13 mouse cellular contexts compared by ENCODE assay signal in genomic region chr14:79822453-79823117, GRCm38 (mm10). TPM values are rescaled to one million over a fixed set of nuclear protein-coding genes. Genes with fewer than 3 reads are reported as not detected.
DNase-seq lines count a peak whose midpoint lies in the region; ATAC-seq and TF ChIP-seq lines count a peak whose summit lies in the region.
"Had no signal": no experiment of that assay in that cellular context is flagged by ENCODE, and none has a peak within 500 bp of the region (broad histone marks: within the 10 kb centered on the region; RNA-seq: fewer than 3 reads in every experiment).

No protein-coding gene starts in this region.

- DNase-seq in embryonic facial prominence, embryonic 14.5 days (ENCODE audit: low spot score), result peak; percentile 8
- no peak for DNase-seq in embryonic facial prominence, embryonic 10.5 days (ENCODE audit: low spot score)
- DNase-seq in lung, postnatal 4 days, result no peak
- DNase-seq in hindbrain, embryonic 14.5 days (ENCODE audit: low spot score), result no peak
- no peak for DNase-seq in midbrain, postnatal 0 days (ENCODE audit: low spot score)
- no peak for DNase-seq in liver, postnatal 0 days
- no peak for DNase-seq in right cerebral cortex, adult 18-20 months
- DNase-seq: cerebellum, postnatal 25 days had no signal

- H3K27ac ChIP-seq in embryonic facial prominence, embryonic 14.5 days (replicated peaks; ENCODE audit: low read depth, low read length), result no peak overlapping the region
- no peak overlapping the region for H3K27ac ChIP-seq in embryonic facial prominence, embryonic 10.5 days (replicated peaks)
- H3K27ac ChIP-seq in lung, embryonic 15.5 days, result no peak overlapping the region
- H3K27ac ChIP-seq in hindbrain, embryonic 14.5 days, result no peak overlapping the region; the same call in 1 of the 2 replicates
- no peak overlapping the region for H3K27ac ChIP-seq in midbrain, postnatal 0 days (ENCODE audit: low read depth, low read length)
- no peak overlapping the region for H3K27ac ChIP-seq in liver, postnatal 0 days (ENCODE audit: low read depth)
- H3K27ac ChIP-seq: embryonic facial prominence, embryonic 13.5 days; limb, embryonic 10.5 days; liver, embryonic 15.5 days had no signal

- H3K36me3 ChIP-seq in embryonic facial prominence, embryonic 14.5 days (ENCODE audit: control insufficient read depth, insufficient read depth, low read length), result no peaks in the 10 kb centered on the region
- no peaks in the 10 kb centered on the region for H3K36me3 ChIP-seq in embryonic facial prominence, embryonic 10.5 days (replicated peaks)
- no peaks in the 10 kb centered on the region for H3K36me3 ChIP-seq in lung, embryonic 15.5 days
- H3K36me3 ChIP-seq in hindbrain, embryonic 14.5 days (replicated peaks; ENCODE audit: control insufficient read depth, insufficient read depth), result no peaks in the 10 kb centered on the region
- H3K36me3 ChIP-seq in midbrain, postnatal 0 days (ENCODE audit: insufficient read depth, low read length), result no peaks in the 10 kb centered on the region
- no peaks in the 10 kb centered on the region for H3K36me3 ChIP-seq in liver, postnatal 0 days (replicated peaks; ENCODE audit: insufficient read depth, low read length)
- H3K36me3 ChIP-seq: embryonic facial prominence, embryonic 13.5 days; limb, embryonic 10.5 days; liver, embryonic 15.5 days had no signal

- no peak for TF ChIP-seq EP300 in liver, postnatal 0 days (IDR thresholded peaks at IDR 0.05; ENCODE audit: low read depth)

- 67% methylated on average over 16 of the region's 16 CpGs for WGBS in embryonic facial prominence, embryonic 14.5 days
- WGBS in embryonic facial prominence, embryonic 10.5 days, result 74% methylated on average over 16 of the region's 16 CpGs
- WGBS in lung, embryonic 15.5 days, result 66% methylated on average over 16 of the region's 16 CpGs
- WGBS in hindbrain, embryonic 14.5 days, result 68% methylated on average over 16 of the region's 16 CpGs
- WGBS in midbrain, postnatal 0 days, result 35% methylated on average over 16 of the region's 16 CpGs
- 76% methylated on average over 16 of the region's 16 CpGs for WGBS in liver, postnatal 0 days (ENCODE audit: insufficient replicate concordance)

- H3K9me3 ChIP-seq in embryonic facial prominence, embryonic 14.5 days (ENCODE audit: control insufficient read depth, low read length), result no peaks in the 10 kb centered on the region
- H3K9me3 ChIP-seq in embryonic facial prominence, embryonic 10.5 days, result no peaks in the 10 kb centered on the region
- H3K9me3 ChIP-seq in lung, embryonic 15.5 days, result no peaks in the 10 kb centered on the region
- no peaks in the 10 kb centered on the region for H3K9me3 ChIP-seq in hindbrain, embryonic 14.5 days (ENCODE audit: control insufficient read depth, low read length)
- H3K9me3 ChIP-seq in midbrain, postnatal 0 days (ENCODE audit: low read length), result no peaks in the 10 kb centered on the region
- no peaks in the 10 kb centered on the region for H3K9me3 ChIP-seq in liver, postnatal 0 days (ENCODE audit: low read length)
- H3K9me3 ChIP-seq: embryonic facial prominence, embryonic 13.5 days; limb, embryonic 10.5 days had no signal

- H3K27me3 ChIP-seq in embryonic facial prominence, embryonic 14.5 days (replicated peaks; ENCODE audit: control insufficient read depth, insufficient read depth, low read length), result no peaks in the 10 kb centered on the region
- no peaks in the 10 kb centered on the region for H3K27me3 ChIP-seq in embryonic facial prominence, embryonic 10.5 days (replicated peaks; ENCODE audit: low read depth, poor library complexity, severe bottlenecking)
- H3K27me3 ChIP-seq in lung, embryonic 15.5 days, result no peaks in the 10 kb centered on the region
- H3K27me3 ChIP-seq in hindbrain, embryonic 14.5 days (ENCODE audit: control insufficient read depth, insufficient read depth, low read length), result no peaks in the 10 kb centered on the region
- no peaks in the 10 kb centered on the region for H3K27me3 ChIP-seq in midbrain, postnatal 0 days (ENCODE audit: insufficient read depth, low read length)
- no peaks in the 10 kb centered on the region for H3K27me3 ChIP-seq in liver, postnatal 0 days (ENCODE audit: insufficient read depth, low read length)
- H3K27me3 ChIP-seq: embryonic facial prominence, embryonic 13.5 days; liver, embryonic 15.5 days had no signal

- no peak for TF ChIP-seq CTCF in midbrain, postnatal 0 days (IDR thresholded peaks at IDR 0.05)
- no peak for TF ChIP-seq CTCF in liver, postnatal 0 days (IDR thresholded peaks at IDR 0.05; ENCODE audit: low read depth)

- H3K4me1 ChIP-seq in embryonic facial prominence, embryonic 14.5 days (ENCODE audit: control insufficient read depth, insufficient read depth, low read length), result no peaks in the 10 kb centered on the region
- H3K4me1 ChIP-seq in embryonic facial prominence, embryonic 10.5 days, result peaks cover 10% of the 10 kb centered on the region
- H3K4me1 ChIP-seq in lung, embryonic 15.5 days, result no peaks in the 10 kb centered on the region
- H3K4me1 ChIP-seq in hindbrain, embryonic 14.5 days (replicated peaks; ENCODE audit: control insufficient read depth, insufficient read depth, low read length), result 0 out of 2 replicates have a peak, but pooled peaks cover 9% of the 10 kb centered on the region
- peaks cover 3% of the 10 kb centered on the region; the same call in 1 of the 2 replicates for H3K4me1 ChIP-seq in midbrain, postnatal 0 days (ENCODE audit: insufficient read depth, low read length)
- no peaks in the 10 kb centered on the region for H3K4me1 ChIP-seq in liver, postnatal 0 days (ENCODE audit: insufficient read depth)
- H3K4me1 ChIP-seq: embryonic facial prominence, embryonic 13.5 days; liver, embryonic 15.5 days had no signal

- H3K4me3 ChIP-seq in embryonic facial prominence, embryonic 14.5 days (ENCODE audit: low read depth, low read length), result no peak overlapping the region
- no peak overlapping the region for H3K4me3 ChIP-seq in embryonic facial prominence, embryonic 10.5 days
- no peak overlapping the region for H3K4me3 ChIP-seq in lung, embryonic 15.5 days
- no peak overlapping the region for H3K4me3 ChIP-seq in hindbrain, embryonic 14.5 days (replicated peaks; ENCODE audit: low read length)
- no peak overlapping the region for H3K4me3 ChIP-seq in midbrain, postnatal 0 days (ENCODE audit: low read depth, low read length)
- H3K4me3 ChIP-seq in liver, postnatal 0 days (ENCODE audit: low read depth, low read length), result no peak overlapping the region
- H3K4me3 ChIP-seq: embryonic facial prominence, embryonic 13.5 days; limb, embryonic 10.5 days; liver, embryonic 15.5 days had no signal

- no peak overlapping the region for H3K4me2 ChIP-seq in embryonic facial prominence, embryonic 14.5 days (ENCODE audit: low read depth, low read length)
- H3K4me2 ChIP-seq in lung, embryonic 15.5 days, result no peak overlapping the region
- no peak overlapping the region for H3K4me2 ChIP-seq in hindbrain, embryonic 14.5 days (replicated peaks)
- H3K4me2 ChIP-seq in midbrain, postnatal 0 days (ENCODE audit: low read depth, low read length, poor library complexity, severe bottlenecking), result no peak overlapping the region
- H3K4me2 ChIP-seq in liver, postnatal 0 days (ENCODE audit: low read depth, low read length), result no peak overlapping the region
- H3K4me2 ChIP-seq: embryonic facial prominence, embryonic 13.5 days; liver, embryonic 15.5 days had no signal

- peak; percentile 53; the same call in 1 of the 2 replicates for ATAC-seq in embryonic facial prominence, embryonic 14.5 days (ENCODE audit: low read depth)
- peak; percentile 31; the same call in 1 of the 2 replicates for ATAC-seq in lung, embryonic 15.5 days (ENCODE audit: borderline replicate concordance, extremely low read depth, low FRiP score, low TSS enrichment)
- peak; percentile 40; the same call in 1 of the 2 replicates for ATAC-seq in hindbrain, embryonic 14.5 days (ENCODE audit: low FRiP score)
- peak; percentile 55; the same call in 1 of the 2 replicates for ATAC-seq in midbrain, postnatal 0 days (ENCODE audit: low FRiP score)
- no peak for ATAC-seq in liver, postnatal 0 days

- no peak overlapping the region for H3K9ac ChIP-seq in embryonic facial prominence, embryonic 14.5 days (ENCODE audit: low read depth, low read length)
- no peak overlapping the region for H3K9ac ChIP-seq in lung, embryonic 15.5 days
- no peak overlapping the region for H3K9ac ChIP-seq in hindbrain, embryonic 14.5 days
- no peak overlapping the region for H3K9ac ChIP-seq in midbrain, postnatal 0 days (replicated peaks; ENCODE audit: low read length, poor library complexity, severe bottlenecking)
- H3K9ac ChIP-seq in liver, postnatal 0 days (replicated peaks), result no peak overlapping the region
- H3K9ac ChIP-seq: embryonic facial prominence, embryonic 13.5 days; liver, embryonic 15.5 days had no signal

RNA-seq across cellular contexts. Expression of gene Pcdh8, which starts 51.5 kb away (rescaled TPM):
- polyA plus RNA-seq in embryonic facial prominence, embryonic 14.5 days (2014; fragmentation: Nextera tagmentation; extraction: Ambion mirVana), result 2.1 and 3.1 TPM in 2 replicates
- polyA plus RNA-seq in embryonic facial prominence, embryonic 10.5 days (2016; fragmentation: Nextera tagmentation; extraction: Ambion mirVana), result 3.6 and 9.8 TPM in 2 replicates
- polyA plus RNA-seq in lung, embryonic 15.5 days (2015; fragmentation: Nextera tagmentation; extraction: Ambion mirVana), result 0.11 and 0.18 TPM in 2 replicates
- polyA plus RNA-seq in hindbrain, embryonic 14.5 days (2014; fragmentation: Nextera tagmentation; extraction: Ambion mirVana), result 40.5 and 52.0 TPM in 2 replicates
- 149 and 150 TPM in 2 replicates for total RNA-seq in midbrain, postnatal 0 days (2014; rRNA removed)
- polyA plus RNA-seq in midbrain, postnatal 0 days (2015; fragmentation: Nextera tagmentation; extraction: Ambion mirVana), result 49.3 and 50.2 TPM in 2 replicates
- polyA plus RNA-seq in liver, postnatal 0 days (2015; fragmentation: Nextera tagmentation; extraction: Ambion mirVana), result not detected in 2 replicates
- polyA plus RNA-seq: spleen, adult 2 months had no signal
